Mouse (Mus musculus) embryonic facial prominence, embryonic 15.5 days (tissue): ENCODE data around the gene Minos1. TPM values are rescaled to one million over a fixed set of nuclear protein-coding genes. Genes with fewer than 3 reads are reported as not detected.
A peak's percentile ranks its signal among the peaks of the same experiment; 100 is the strongest.

Source experiments
- ATAC-seq: fragments of 200-750 bp; cut with Nextera tagmentation; 2 replicates; pipeline ENCODE4 v1.8.0; 2017; ENCODE audit warnings: low read depth, moderate TSS enrichment; ENCODE audit not compliant: insufficient number of reproducible peaks, low FRiP score, low TSS enrichment
- H3K27ac ChIP-seq: fragments of 300-500 bp; sonication (generic); replicated peaks from 2 replicates; pipeline ENCODE4 v1.5.1; 2015; ENCODE audit warnings: mild to moderate bottlenecking, inconsistent platforms
- H3K27me3 ChIP-seq: fragments of 300-500 bp; sonication (generic); 2 replicates; pipeline ENCODE4 v1.6.1; 2015; ENCODE audit warnings: inconsistent platforms
- H3K36me3 ChIP-seq: fragments of 300-500 bp; sonication (generic); 2 replicates; pipeline ENCODE4 v1.6.1; 2015; ENCODE audit warnings: mild to moderate bottlenecking, inconsistent platforms
- H3K4me1 ChIP-seq: fragments of 300-500 bp; sonication (generic); 2 replicates; pipeline ENCODE4 v1.6.1; 2015; ENCODE audit warnings: inconsistent platforms
- H3K4me2 ChIP-seq: fragments of 300-500 bp; sonication (generic); replicated peaks from 2 replicates; pipeline ENCODE4 v1.6.1; 2015; ENCODE audit warnings: mild to moderate bottlenecking, inconsistent platforms
- H3K4me3 ChIP-seq: fragments of 300-500 bp; sonication (generic); replicated peaks from 2 replicates; pipeline ENCODE4 v1.5.1; 2015; ENCODE audit warnings: mild to moderate bottlenecking, inconsistent platforms
- H3K9ac ChIP-seq: fragments of 300-500 bp; sonication (generic); 2 replicates; pipeline ENCODE4 v1.6.1; 2015; ENCODE audit warnings: inconsistent platforms
- H3K9me3 ChIP-seq: fragments of 300-500 bp; sonication (generic); replicated peaks from 2 replicates; pipeline ENCODE4 v1.6.1; 2016; ENCODE audit warnings: inconsistent platforms
- WGBS: fragments of 180-500 bp; shearing (Covaris S2); methylation state at CpG from one replicate; pipeline ENCODE4 v1.1.7; 2015; 5-methylcytosine and 5-hydroxymethylcytosine counted together
- polyA plus RNA-seq: library from polyadenylated mRNA; unstranded; fragments of >200 nt; fragmentation: Nextera tagmentation; extraction: Ambion mirVana; gene quantifications from 2 replicates; pipeline ENCODE4 v1.2.1, GENCODE M21; 2015

The Minos1 gene
- polyA plus RNA-seq, 1 experiment from 2014 or later, result 462 TPM

DNA sequence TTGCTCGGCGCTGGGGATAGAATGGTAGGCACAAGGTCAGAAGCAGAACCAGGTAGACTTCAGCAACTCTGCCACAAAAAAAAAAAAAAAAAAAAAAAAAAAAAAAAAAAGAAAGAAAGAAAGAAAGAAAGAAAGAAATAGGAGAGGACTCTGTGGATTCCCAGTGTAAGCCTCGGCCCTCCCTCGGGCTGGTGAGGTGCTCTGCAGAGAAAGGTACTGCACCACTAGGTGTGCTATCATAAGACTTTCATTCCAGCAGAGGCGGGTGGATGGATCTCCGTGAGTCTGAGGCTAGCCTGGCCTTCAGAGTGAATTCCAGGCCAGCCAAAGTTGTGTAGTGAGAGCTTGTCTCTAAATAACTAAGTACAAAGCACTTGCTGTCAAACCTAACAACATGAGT, 10.9 kb upstream of the Minos1 start:
- Histone ChIP-seq H3K4me2 (no peak overlapping the region), H3K9me3 (no peaks in the 10 kb centered on the region), H3K4me1 (peaks cover 14% of the 10 kb centered on the region), H3K27me3 (no peaks in the 10 kb centered on the region), H3K9ac (no peak overlapping the region), H3K27ac (no peak overlapping the region), H3K36me3 (no peaks in the 10 kb centered on the region), H3K4me3 (no peak overlapping the region)
- no peak for ATAC-seq
- WGBS, result 77% methylated on average over 6 of the region's 6 CpGs

DNA sequence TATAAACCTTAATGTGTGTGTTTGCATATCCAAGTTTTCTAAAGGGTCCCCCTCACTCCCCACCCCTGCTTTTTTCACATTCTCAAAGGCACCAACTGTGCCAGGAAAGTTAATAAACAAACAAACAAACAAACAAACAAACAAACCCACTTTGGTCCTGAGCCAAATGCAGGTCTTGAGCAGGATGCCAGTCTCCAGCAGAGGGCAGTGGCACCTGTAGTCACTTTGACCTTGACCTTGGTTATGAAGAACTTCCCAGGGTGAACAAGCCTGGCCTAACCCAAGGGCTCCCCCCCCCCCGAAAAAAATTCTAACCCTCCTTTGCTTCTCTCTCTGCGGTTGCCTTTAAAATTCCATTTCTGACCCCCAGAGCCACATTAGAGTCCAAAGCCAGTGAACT, 9.4 kb upstream of the Minos1 start:
- Histone ChIP-seq H3K4me1 (peaks cover 14% of the 10 kb centered on the region), H3K9me3 (no peaks in the 10 kb centered on the region), H3K9ac (no peak overlapping the region), H3K4me2 (no peak overlapping the region), H3K27me3 (no peaks in the 10 kb centered on the region), H3K36me3 (no peaks in the 10 kb centered on the region), H3K4me3 (no peak overlapping the region), H3K27ac (no peak overlapping the region)
- WGBS, result 63% methylated on average over 2 of the region's 2 CpGs
- ATAC-seq, result no peak

DNA sequence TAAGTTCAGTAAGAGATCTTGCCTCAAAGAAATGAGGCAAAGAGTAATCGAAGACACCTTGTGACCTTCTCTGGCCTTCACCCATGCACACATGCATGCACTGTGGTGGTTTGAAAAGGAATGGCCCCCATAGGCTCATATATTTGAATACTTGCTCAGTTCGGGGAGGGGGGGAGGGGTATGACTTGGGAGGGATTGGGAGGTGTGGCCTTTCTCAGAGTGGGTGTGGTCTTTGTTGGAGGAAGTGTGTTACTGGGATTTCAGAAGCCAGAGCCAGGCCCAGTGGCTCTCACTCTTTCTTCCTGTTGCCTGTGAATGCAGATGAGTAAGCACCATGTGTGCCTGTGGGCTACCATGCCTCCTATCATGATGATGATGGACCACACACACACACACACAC, 5.1 kb upstream of the Minos1 start:
- Histone ChIP-seq H3K4me1 (peaks cover 6% of the 10 kb centered on the region), H3K9me3 (no peaks in the 10 kb centered on the region), H3K27ac (no peak overlapping the region), H3K4me2 (no peak overlapping the region), H3K27me3 (no peaks in the 10 kb centered on the region), H3K9ac (no peak overlapping the region), H3K36me3 (no peaks in the 10 kb centered on the region), H3K4me3 (no peak overlapping the region)
- 72% methylated on average over 2 of the region's 2 CpGs for WGBS
- no peak for ATAC-seq

DNA sequence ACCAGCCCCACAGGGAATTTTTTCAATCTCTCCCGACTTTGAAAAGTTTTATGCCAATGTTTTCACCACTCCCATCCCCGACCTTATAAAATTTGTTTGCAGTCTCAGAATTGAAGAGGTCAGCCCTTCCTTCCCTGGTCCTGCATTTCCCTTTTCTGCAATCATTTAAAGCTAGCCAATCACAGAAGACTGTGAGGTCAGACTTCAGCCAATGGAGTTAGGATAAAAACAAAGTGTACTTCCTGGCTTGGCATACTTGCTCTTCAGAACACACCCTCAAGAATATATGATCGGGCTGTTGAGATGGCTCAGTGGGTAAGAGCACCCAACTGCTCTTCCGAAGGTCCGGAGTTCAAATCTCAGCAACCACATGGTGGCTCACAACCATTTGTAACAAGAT, 2.2 kb upstream of the Minos1 start:
- Histone ChIP-seq H3K9me3 (no peaks in the 10 kb centered on the region), H3K36me3 (no peaks in the 10 kb centered on the region), H3K4me1 (peaks cover 22% of the 10 kb centered on the region), H3K27ac (no peak overlapping the region), H3K4me2 (no peak overlapping the region), H3K4me3 (no peak overlapping the region), H3K9ac (no peak overlapping the region), H3K27me3 (no peaks in the 10 kb centered on the region)
- ATAC-seq, result no peak
- 78% methylated on average over 5 of the region's 5 CpGs for WGBS

DNA sequence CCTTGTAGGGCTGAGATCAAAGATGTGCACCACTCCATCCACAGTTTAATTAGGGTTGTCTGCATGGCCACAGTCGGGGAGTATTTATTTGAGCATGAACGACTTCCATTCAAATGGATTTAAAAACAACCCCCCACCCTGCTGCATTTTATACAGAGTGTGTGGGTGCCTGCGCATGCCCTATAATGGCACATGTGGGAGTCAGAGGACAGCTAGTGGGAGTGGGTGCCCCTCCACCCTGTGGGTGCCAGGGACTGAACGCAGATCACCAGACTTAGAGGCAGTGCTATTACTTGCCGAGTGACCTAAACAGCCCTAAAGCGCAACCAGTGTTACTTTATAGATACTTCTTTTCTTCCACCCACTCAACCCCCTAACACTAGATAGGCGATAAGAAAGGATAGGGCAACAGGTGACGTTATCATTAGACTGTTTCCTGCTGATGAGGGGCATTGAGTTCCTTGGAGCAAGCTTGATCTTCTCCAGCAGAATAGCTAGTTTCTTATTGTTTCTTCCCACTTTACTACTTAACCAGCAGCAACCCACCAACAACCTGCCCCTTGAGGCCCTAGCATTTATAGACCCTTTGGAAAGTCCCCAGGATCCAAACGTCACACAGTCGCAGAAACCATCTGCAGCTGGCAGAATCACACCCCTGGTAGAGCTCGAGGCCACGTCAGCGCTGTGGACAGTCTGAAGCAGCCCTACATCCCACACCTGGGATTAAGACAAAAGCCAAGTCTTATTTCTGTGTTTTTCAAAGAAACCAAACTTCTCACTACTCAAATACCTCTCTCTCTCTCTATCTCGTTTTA, 1.2 kb upstream of the Minos1 start:
- H3K36me3 ChIP-seq, result no peaks in the 10 kb centered on the region
- WGBS, result 84% methylated on average over 14 of the region's 14 CpGs
- 0 out of 2 replicates have a peak overlapping the region, but pooled peaks have one; percentile 100 for H3K4me3 ChIP-seq
- no peak overlapping the region for H3K9ac ChIP-seq
- H3K9me3 ChIP-seq, result no peaks in the 10 kb centered on the region
- no peak for ATAC-seq
- H3K4me1 ChIP-seq, result peaks cover 22% of the 10 kb centered on the region
- H3K27ac ChIP-seq, result no peak overlapping the region
- no peaks in the 10 kb centered on the region for H3K27me3 ChIP-seq
- 0 out of 2 replicates have a peak overlapping the region, but pooled peaks have one; percentile 79 for H3K4me2 ChIP-seq

DNA sequence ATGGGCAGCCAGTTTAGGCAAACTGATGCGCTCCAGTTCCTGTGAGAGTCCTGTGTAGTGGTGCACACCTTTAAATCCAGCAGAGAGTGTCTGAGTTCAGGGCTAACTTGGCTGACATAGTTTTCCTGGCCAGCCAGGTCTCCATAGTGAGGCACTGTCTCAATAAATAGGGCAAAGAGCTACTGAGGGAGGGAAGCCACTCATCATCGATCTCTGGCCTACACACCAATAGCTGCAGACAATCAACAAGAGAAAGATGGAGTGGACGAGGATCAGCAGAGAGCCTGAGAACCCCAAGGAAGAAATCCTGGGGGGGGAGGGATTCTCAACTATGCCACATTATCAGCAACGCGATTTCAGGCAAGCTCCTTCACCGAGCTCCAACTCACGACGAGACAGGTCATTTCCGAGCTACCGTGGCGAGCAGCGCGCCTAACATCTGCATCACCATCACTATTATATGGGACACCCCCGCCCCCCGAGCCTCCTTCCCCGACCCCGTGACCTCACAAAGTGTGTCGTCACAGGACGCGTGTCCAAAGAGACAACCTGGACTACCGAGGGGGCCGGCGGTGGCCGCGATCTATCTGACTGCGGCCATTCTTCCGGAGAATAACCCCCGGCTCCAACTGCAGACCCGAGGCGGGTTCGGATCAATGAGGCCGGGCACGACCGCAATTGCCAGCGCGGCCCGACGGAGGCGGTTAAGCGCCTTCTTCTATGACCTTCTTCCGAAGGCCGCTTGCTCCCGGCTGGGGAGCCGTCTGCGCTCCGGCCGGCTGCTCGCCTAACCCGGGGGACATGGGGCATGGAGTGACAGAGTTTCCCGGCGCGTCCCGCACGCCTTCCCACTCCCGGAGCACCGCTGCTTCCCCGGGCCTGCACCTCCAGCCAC, 860 bp downstream of the Minos1 start:
- WGBS, result 2% methylated on average over 57 of the region's 57 CpGs
- H3K27me3 ChIP-seq, result no peaks in the 10 kb centered on the region
- peak; percentile 11; the same call in 1 of the 2 replicates for ATAC-seq

DNA sequence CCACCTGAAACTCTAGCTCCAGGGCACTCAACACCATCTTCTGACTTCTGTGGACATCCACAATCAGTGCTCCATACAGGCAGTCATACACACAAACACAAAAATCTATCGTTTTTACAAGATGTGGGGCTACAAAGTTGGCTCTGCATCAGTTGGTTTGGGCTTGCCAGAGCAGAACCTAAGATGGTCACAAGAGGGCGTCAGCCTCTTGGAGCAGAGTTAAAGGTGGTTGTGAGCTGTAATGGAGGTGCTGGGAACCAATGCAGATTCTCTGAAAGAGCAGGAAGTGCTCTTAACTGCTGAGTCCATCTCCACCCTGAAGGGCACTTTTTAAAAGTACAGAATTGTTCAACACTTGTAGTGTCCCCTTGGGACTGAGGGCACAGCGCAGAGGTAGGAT, 4.4 kb downstream of the Minos1 start:
- H3K9ac ChIP-seq, result no peak overlapping the region
- no peaks in the 10 kb centered on the region for H3K27me3 ChIP-seq
- ATAC-seq, result no peak
- 0 out of 2 replicates have a peak, but pooled peaks cover 4% of the 10 kb centered on the region for H3K36me3 ChIP-seq
- WGBS, result 93% methylated on average over 3 of the region's 3 CpGs
- H3K4me1 ChIP-seq, result peaks cover 17% of the 10 kb centered on the region
- no peak overlapping the region for H3K4me3 ChIP-seq
- H3K4me2 ChIP-seq, result no peak overlapping the region
- 0 out of 2 replicates have a peak, but pooled peaks cover 10% of the 10 kb centered on the region for H3K9me3 ChIP-seq
- no peak overlapping the region for H3K27ac ChIP-seq

More for the DNA sequence above, 860 bp downstream of the Minos1 start:
- H3K27ac ChIP-seq, result peak overlapping the region; percentile 94
- H3K9me3 ChIP-seq, result 0 out of 2 replicates have a peak, but pooled peaks cover 3% of the 10 kb centered on the region
- H3K4me2 ChIP-seq, result peak overlapping the region; percentile 79
- peak overlapping the region; percentile 91 for H3K9ac ChIP-seq
- H3K4me1 ChIP-seq, result peaks cover 22% of the 10 kb centered on the region
- peak overlapping the region; percentile 100 for H3K4me3 ChIP-seq
- H3K36me3 ChIP-seq, result 0 out of 2 replicates have a peak, but pooled peaks cover 4% of the 10 kb centered on the region

DNA sequence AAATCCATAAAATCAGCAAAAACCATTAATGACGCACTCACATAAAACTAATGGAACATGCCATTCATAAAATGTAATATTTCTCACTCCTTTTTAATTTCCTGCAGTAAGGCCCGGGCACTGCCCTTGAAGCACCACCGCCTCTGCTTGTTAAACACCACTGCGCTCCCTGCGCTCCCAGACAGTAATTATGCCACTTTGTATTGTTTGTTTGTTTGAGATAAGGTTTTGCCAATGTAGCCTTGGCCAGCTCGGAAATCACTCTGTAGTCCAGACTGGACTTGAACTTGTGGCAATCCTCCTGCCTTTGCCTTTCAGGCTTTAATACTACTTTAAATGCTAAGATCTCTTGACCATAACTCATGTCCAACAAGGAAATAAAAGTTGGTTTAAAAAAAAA, 6.0 kb downstream of the Minos1 start:
- Histone ChIP-seq H3K4me1 (peaks cover 26% of the 10 kb centered on the region), H3K27me3 (no peaks in the 10 kb centered on the region), H3K4me2 (no peak overlapping the region), H3K27ac (no peak overlapping the region), H3K36me3 (0 out of 2 replicates have a peak, but pooled peaks cover 4% of the 10 kb centered on the region), H3K9me3 (0 out of 2 replicates have a peak, but pooled peaks cover 11% of the 10 kb centered on the region), H3K9ac (no peak overlapping the region), H3K4me3 (no peak overlapping the region)
- ATAC-seq, result no peak
- 93% methylated on average over 6 of the region's 6 CpGs for WGBS

DNA sequence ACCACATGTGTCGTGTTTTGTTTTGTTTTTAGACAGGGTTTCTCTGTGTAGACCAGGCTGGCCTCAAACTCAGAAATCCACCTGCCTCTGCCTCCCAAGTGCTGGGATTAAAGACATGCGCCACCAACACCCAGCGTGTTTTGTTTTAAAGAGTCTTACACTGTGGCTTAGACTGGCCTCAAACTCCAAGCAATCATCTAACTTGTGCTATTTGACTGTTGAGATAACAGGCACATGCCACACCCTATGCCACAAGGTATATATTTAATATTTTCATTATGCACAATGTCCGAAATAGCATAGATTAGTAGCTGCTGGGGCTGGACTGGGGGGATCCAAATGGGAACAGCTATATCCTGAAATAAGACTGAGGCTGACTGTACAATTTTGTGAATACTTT, 8.4 kb downstream of the Minos1 start:
- H3K9me3 ChIP-seq, result 0 out of 2 replicates have a peak, but pooled peaks cover 11% of the 10 kb centered on the region
- no peak overlapping the region for H3K27ac ChIP-seq
- 0 out of 2 replicates have a peak, but pooled peaks cover 4% of the 10 kb centered on the region for H3K36me3 ChIP-seq
- no peak overlapping the region for H3K4me2 ChIP-seq
- H3K4me3 ChIP-seq, result no peak overlapping the region
- no peak overlapping the region for H3K9ac ChIP-seq
- no peaks in the 10 kb centered on the region for H3K27me3 ChIP-seq
- WGBS, result 89% methylated on average over 4 of the region's 4 CpGs
- ATAC-seq, result no peak
- peaks cover 23% of the 10 kb centered on the region for H3K4me1 ChIP-seq

DNA sequence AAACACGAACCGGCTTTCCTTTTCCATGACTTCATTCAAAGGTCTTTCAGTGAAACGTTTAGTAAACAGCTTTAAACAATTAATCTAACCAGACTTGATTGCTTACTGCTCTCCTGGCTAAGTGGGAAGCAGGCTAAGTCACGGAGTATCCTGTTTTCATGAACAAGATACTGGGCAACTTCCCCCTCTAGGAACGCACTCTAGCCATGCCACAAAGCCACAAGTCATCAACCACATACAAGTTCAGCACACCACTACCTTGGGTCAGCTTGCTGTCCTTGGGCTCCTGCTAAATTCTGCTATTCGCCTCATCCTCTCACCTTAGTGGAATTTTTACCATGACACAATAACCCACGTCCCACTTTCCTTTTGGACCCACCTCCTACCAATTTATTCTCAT, 9.9 kb downstream of the Minos1 start:
- ATAC-seq, result no peak
- Histone ChIP-seq H3K9ac (no peak overlapping the region), H3K4me3 (no peak overlapping the region), H3K9me3 (0 out of 2 replicates have a peak, but pooled peaks cover 8% of the 10 kb centered on the region), H3K36me3 (no peaks in the 10 kb centered on the region), H3K4me2 (no peak overlapping the region), H3K27me3 (no peaks in the 10 kb centered on the region), H3K4me1 (peaks cover 28% of the 10 kb centered on the region), H3K27ac (peak overlapping the region; percentile 69)
- WGBS, result 39% methylated on average over 7 of the region's 7 CpGs

DNA sequence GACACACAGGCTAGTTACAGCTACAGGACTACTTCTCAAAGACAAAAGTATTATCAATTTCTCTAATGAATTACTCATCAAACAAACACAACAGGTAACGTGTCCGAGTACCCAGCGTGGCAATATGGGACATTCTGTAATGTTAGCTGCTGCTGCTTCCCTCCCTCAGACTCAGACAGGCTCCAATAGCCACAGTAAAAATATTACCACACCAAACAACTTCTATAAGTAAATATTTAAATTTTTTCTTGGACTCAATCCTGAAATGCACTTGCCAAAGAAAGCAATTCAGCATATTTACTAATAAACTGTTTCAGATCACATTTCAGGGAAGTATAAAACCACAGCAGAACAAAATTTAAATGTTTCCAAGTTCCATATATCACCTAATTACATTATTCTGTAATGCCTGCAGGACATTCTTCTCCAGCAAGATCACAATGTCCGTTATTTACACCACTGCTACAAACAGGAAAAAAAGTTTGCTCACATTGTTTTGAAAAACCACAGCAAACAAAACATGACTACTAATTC, 10.6 kb downstream of the Minos1 start:
- Histone ChIP-seq H3K4me2 (no peak overlapping the region), H3K9ac (no peak overlapping the region), H3K4me1 (peaks cover 32% of the 10 kb centered on the region), H3K4me3 (no peak overlapping the region), H3K27ac (peak overlapping the region; percentile 69), H3K27me3 (no peaks in the 10 kb centered on the region), H3K36me3 (no peaks in the 10 kb centered on the region), H3K9me3 (0 out of 2 replicates have a peak, but pooled peaks cover 8% of the 10 kb centered on the region)
- WGBS, result 37% methylated on average over 4 of the region's 4 CpGs
- no peak for ATAC-seq
